Mouse (Mus musculus): ENCODE measurements at regions not wholly inside any gene's neighbourhood (a gene's known extent, or its start where the extent isn't known, plus 50 kb on each side); places are given as distances from the start of the nearest gene placed in this dataset.

- in situ Hi-C loops (cut with MboI, MseI), result no loop called here
Measured at GRCm38 (mm10) chr9:120676771-120677170, 105.5 kb downstream of the Rpl14 start.

GRCm38 (mm10) chr9:120677216-120677615, 106.0 kb downstream of the Rpl14 start:
- in situ Hi-C loops (cut with MboI, MseI), result no loop called here

- in situ Hi-C loops (cut with MboI, MseI), result no loop called here
Measured at GRCm38 (mm10) chr9:120679822-120680426, 108.7 kb downstream of the Rpl14 start.

- in situ Hi-C loops (cut with MboI, MseI), result no loop called here
Measured at GRCm38 (mm10) chr9:120681404-120681803, 110.2 kb downstream of the Rpl14 start.

- in situ Hi-C loops (cut with MboI, MseI), result no loop called here
Measured at GRCm38 (mm10) chr9:120685961-120686360, 114.7 kb downstream of the Rpl14 start.

GRCm38 (mm10) chr9:120689025-120689424, 117.8 kb downstream of the Rpl14 start:
- in situ Hi-C loops (cut with MboI, MseI), result no loop called here

GRCm38 (mm10) chr9:120690510-120690909, 119.3 kb downstream of the Rpl14 start:
- in situ Hi-C loops (cut with MboI, MseI), result loop anchor here (10.0 kb wide), 1 partner anchor 1486 kb away; the partner anchor contains the start of gene Slc22a13

GRCm38 (mm10) chr9:120690961-120691941, 120.0 kb downstream of the Rpl14 start:
- in situ Hi-C loops (cut with MboI, MseI), result loop anchor here (10.0 kb wide), 1 partner anchor 1486 kb away; the partner anchor contains the start of gene Slc22a13

GRCm38 (mm10) chr9:120691971-120692401, 120.7 kb downstream of the Rpl14 start:
- in situ Hi-C loops (cut with MboI, MseI), result loop anchor here (10.0 kb wide), 1 partner anchor 1487 kb away; the partner anchor contains the start of gene Slc22a13

- in situ Hi-C loops (cut with MboI, MseI), result loop anchor here (10.0 kb wide), 1 partner anchor 1490 kb away; the partner anchor contains the start of gene Slc22a13
Measured at GRCm38 (mm10) chr9:120694457-120694856, 123.2 kb downstream of the Rpl14 start.

- in situ Hi-C loops (cut with MboI, MseI), result loop anchor here (10.0 kb wide), 1 partner anchor 1491 kb away; the partner anchor contains the start of gene Slc22a13
Measured at GRCm38 (mm10) chr9:120695966-120696365, 124.7 kb downstream of the Rpl14 start.

- in situ Hi-C loops (cut with MboI, MseI), result loop anchor here (10.0 kb wide), 1 partner anchor 1493 kb away; the partner anchor contains the start of gene Slc22a13
Measured at GRCm38 (mm10) chr9:120697749-120698148, 126.5 kb downstream of the Rpl14 start.

- in situ Hi-C loops (cut with MboI, MseI), result loop anchor here (10.0 kb wide), 1 partner anchor 1495 kb away; the partner anchor contains the start of gene Slc22a13
Measured at GRCm38 (mm10) chr9:120699781-120700180, 128.5 kb downstream of the Rpl14 start.

GRCm38 (mm10) chr9:120702836-120703235, 131.6 kb downstream of the Rpl14 start:
- in situ Hi-C loops (cut with MboI, MseI), result no loop called here

- in situ Hi-C loops (cut with MboI, MseI), result no loop called here
Measured at GRCm38 (mm10) chr9:120703291-120703930, 132.2 kb downstream of the Rpl14 start.

GRCm38 (mm10) chr9:120706562-120707198, 135.4 kb downstream of the Rpl14 start:
- in situ Hi-C loops (cut with MboI, MseI), result no loop called here

- in situ Hi-C loops (cut with MboI, MseI), result no loop called here
Measured at GRCm38 (mm10) chr9:120708507-120708906, 137.3 kb downstream of the Rpl14 start.

GRCm38 (mm10) chr9:120709146-120709655, 138.0 kb downstream of the Rpl14 start:
- in situ Hi-C loops (cut with MboI, MseI), result no loop called here

GRCm38 (mm10) chr9:120712987-120713386, 141.7 kb downstream of the Rpl14 start:
- in situ Hi-C loops (cut with MboI, MseI), result no loop called here

GRCm38 (mm10) chr9:120715665-120716121, 144.4 kb downstream of the Rpl14 start:
- in situ Hi-C loops (cut with MboI, MseI), result no loop called here

- in situ Hi-C loops (cut with MboI, MseI), result no loop called here
Measured at GRCm38 (mm10) chr9:120718812-120719211, 147.6 kb downstream of the Rpl14 start.
